Mouse (Mus musculus) right cerebral cortex, postnatal 14 days (tissue): Measurements from ENCODE around the gene Mapkap1.

ENCODE experiments used
- DNase-seq: peaks from one replicate; pipeline ENCODE4 v3.0.0; 2022

Gene Mapkap1

DNA sequence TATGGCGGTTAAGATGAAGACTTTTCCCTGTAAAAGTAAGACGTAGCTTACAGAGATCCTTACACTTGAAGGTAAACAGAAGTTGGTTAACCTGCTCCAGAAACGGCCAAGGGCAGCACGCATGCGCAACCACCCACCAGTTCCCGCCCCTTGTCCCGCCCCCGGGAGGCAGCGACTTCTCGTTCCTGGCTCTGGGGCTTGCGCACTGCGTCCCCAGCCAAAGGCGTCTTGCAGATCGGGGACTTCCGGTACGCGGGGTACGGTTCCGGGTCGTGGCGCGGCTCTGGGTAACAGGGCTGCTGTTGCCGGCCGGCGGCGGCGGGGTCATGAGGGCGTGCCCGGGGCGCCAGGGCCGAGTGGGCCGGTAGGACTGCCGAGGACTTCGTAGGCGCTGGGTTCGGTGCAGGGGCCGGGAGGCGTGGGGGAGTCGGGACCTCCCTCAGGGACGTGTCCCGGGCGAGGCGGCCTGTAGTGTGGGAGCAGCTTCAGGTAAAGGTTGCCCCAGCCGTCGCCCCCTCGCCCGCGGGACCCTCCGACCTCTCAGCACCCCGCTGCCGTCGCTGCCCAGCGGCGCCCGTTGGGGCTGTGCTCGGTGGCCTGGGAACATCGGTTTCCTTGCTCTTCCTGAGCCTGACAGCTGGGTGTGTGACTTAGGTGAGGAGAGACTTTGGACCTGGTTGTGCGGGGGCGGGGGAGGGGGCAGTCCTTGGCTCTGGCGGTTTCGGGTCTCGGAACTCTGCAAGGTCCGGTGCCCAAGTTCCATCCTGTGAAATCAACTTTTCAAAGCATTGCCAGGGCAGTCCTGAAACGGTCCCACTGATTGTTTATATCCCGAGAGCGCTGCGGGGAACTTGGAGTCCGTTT lies at the start of gene Mapkap1:
Mapkap1 (plus strand) TSS at position 171 of the 864 bp plus-strand sequence.
- DNase-seq = peak; percentile 97

DNA sequence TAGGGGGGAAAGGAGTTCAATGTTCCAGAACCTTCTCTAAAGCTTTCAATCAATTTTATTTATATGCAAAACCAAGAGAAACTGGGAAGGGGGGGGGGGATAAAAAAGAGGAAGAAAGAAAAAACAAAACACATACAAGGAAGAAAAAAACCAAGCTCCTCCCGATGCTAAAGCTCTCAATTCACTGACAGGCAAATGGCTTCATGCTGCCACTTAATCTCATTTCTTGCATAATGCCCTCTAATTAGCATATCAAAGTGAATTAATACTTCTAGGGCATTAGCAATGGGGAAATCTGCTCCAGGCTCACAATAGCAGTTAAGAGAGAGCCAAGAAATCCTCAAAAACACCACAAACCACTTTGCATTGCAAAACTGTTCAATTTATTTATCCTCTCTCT lies 42.9 kb upstream of the Mapkap1 start:
- DNase-seq = no peak

GRCm38 (mm10) chr2:34367024-34367423 lies 39.5 kb upstream of the Mapkap1 start:
- DNase-seq = no peak

DNA sequence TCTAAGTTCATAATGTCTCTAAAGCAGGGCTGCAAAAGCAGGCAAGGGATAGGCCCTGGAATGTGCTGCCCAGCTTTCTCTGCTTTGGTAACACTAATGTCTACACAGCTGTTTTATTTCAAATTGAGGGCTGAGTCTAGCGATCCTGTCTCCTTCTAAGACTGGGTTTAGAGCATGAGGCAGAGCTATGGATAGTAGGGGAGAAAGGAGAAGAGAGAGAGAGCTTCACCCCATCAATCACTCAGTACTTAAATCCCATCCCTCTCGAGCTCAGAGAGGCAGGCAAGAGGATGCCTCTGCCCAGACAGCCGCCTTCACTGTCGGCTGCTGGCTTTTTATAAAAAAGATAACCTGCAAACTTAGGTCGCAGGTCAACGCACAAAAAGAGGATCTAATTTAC lies 38.2 kb upstream of the Mapkap1 start:
- no peak for DNase-seq

DNA sequence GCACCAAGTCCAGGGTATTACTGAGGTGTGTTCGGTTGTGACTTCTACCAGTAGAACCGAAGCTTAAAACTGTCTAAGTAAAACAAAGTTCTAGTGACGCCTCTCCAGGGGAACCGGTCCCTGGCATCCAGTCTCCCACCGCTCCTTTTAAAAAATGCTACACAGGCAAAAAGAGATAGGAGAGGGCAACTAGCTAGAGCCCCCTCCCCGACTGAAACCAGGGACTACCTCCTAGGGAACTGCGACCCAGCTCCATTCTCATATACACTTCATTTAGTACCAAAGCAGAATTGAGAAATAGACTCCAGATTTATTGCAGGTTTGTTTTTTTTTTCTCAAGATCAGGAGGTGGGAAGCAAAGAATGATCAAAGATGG lies 36.2 kb upstream of the Mapkap1 start:
- DNase-seq = no peak

DNA sequence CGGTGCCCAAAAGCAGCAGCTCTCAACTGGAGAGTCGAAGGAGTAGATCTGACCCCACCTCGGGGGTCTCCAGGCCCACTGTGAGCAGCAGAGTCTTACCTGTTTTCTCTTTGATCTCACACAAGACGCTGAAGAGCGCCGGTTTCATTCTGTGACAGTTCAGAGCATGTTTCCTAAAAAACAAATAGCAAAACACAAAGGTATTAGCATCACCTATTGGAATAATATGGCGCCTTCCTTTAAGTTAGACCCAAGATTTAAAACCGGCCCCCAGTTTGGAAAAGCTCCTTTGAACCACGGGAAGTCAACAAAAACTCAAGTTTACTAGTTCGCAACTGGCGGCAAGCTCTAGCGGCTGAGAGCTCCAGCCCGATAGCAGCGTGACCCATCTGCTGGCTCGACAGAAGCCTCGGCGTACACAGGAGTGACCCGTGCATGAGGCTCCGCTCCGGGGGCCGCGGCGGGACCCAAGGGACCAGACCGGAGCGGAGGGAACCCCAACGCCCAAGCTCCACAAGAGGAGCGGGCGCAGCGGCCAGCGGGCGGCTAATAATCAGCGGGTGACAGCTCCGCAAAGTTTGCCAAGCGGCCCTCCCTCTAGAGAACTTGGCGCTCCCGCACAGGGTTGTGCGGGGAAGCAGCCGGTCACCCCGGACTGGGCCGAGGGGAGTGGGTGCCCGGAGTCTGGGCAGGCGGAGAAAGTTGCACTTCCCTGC lies 35.7 kb upstream of the Mapkap1 start:
- peak; percentile 20 for DNase-seq

DNA sequence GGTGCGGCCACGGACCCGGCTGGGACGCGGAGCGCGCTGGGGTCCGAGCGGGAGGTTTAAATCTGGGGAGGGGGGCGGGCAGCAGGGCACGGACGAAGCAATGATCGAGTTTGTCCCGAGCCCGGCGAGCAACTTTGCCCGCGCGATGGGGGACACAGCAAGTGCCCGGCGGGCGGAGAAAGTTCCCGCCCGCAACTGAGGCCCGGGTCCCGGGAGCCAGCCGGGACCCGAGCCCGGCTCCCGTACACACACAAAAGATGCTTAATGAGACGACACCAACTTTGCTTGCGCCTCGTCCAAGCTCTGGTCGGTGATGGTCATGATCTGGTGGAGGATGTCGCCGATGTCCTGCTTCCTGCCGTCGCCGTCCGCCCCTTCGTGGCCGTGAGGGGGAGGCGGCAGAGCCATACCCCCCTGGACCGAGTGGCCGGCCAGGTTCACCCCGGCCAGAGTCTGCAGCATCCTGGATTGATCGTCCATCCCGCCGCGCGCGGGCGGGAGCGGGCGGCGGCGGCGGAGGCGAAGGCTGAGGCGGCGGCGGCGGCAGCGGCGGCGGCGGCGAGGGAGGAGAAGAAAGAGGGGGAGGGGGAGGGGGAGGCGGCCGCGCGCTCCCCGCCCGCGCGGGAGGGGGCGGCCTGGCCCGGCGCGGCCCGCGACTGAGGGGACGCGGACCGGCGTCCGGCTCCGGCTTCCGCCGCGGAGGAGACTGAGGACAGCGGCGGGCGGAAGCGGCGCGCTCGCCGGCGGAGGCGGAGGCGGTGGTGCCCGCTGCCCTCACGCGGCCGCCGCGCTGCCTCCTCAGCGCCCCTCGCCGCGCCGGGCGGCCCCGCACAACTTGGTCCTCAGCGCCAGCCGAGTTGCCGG lies 34.9 kb upstream of the Mapkap1 start:
- DNase-seq = peak; percentile 25

- peak; percentile 90 for DNase-seq
These were observed 34.0 kb upstream of the Mapkap1 start, which contains the start of gene Pbx3 for GRCm38 (mm10) chr2:34372305-34373301. Gene Pbx3, minus strand, starts transcription at chr2:34373142.

GRCm38 (mm10) chr2:34373886-34374285 lies 32.7 kb upstream of the Mapkap1 start:
- DNase-seq = no peak

DNA sequence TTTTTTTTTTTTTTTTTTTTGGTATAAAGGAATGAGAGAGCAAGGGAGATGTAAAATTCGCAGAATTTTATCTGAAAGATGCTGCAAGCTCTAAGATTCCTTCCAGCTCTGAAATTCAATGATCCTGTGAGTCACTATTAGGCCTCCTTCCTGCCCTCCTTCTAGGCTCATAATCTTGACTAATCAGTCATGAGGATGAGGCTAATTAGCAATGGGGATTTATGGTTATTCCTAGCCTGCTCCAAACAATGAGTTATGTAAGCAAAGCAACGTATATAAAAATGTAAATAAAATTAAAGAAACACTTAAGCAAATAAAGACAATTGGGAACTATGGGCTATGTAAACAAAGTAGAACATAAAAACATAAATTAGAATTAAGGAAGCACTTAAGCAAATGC lies 32.2 kb upstream of the Mapkap1 start:
- DNase-seq = no peak

GRCm38 (mm10) chr2:34378930-34379329 lies 27.6 kb upstream of the Mapkap1 start:
- no peak for DNase-seq

- DNase-seq = no peak
These were observed 7.0 kb upstream of the Mapkap1 start for GRCm38 (mm10) chr2:34399535-34399934.

GRCm38 (mm10) chr2:34407596-34407995 lies 1.0 kb downstream of the Mapkap1 start:
- DNase-seq = no peak

DNA sequence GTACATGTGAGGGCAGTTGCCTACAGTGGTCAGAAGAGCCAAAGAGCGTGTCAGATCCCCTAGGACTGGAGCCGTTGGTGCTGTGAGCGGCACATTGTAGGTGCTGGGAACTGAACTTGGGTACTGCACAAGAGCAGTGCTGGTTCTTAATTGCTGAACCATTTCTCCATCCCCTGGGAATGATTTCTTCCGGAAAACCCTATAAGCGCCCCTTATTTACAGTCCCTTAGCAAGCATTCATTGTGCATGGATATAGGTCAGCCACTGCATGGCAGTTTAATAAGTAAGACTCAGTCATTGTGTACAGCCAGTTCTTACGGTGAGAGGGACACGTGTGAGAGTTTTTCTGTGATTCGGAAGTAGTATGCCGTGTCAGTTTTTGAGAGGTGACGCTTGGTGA lies 1.8 kb downstream of the Mapkap1 start:
- no peak for DNase-seq

DNA sequence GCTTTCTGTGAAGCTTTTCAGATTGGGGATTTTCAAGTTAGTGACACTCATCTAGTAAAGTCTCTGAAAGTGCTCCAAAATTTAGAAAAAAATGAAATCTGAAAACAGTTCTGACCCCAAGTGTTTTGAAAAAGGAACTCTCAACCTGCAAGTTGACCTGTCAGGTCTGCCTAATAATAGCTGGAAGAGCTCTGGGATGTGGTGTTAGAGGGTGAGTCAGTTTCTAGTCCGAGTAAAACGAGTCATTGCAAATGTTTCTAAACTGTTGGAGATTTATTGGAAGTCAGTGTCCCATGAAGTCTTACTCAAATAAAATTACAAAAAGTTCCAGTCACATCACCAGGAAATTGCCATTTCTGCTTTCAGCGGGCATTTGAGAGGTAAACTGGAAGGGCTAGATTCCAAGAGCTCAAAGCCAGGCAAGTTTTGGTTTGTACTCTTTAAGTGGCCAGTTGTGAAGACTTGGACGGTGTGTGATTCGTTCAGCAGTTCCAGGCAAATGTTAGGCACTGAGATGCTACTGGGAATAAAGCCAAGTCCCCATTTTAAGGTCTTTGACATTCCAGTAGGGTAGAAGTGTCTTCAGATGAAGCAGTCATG lies 3.3 kb downstream of the Mapkap1 start:
- no peak for DNase-seq

DNA sequence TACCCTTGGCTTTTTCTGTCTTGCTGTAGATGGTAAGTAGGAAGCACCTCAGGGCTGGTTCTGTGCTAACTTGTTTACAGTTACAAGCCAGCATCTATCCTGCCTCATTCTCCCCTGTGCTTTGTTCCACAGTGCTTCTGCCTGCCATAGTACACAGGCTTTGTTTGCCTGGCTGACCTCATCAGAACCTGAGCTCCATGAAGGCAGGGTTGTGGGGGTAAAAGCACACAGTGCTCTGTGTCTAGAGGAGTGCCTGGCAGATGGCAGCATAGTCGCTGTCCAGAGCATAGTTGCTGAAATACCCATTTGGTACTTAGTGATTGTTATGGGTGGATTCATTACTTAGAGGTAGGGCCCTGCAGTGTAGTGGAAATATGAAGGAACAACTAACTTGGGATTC lies 13.7 kb downstream of the Mapkap1 start:
- no peak for DNase-seq

- no peak for DNase-seq
These were observed 17.6 kb downstream of the Mapkap1 start for GRCm38 (mm10) chr2:34424186-34424585.

DNA sequence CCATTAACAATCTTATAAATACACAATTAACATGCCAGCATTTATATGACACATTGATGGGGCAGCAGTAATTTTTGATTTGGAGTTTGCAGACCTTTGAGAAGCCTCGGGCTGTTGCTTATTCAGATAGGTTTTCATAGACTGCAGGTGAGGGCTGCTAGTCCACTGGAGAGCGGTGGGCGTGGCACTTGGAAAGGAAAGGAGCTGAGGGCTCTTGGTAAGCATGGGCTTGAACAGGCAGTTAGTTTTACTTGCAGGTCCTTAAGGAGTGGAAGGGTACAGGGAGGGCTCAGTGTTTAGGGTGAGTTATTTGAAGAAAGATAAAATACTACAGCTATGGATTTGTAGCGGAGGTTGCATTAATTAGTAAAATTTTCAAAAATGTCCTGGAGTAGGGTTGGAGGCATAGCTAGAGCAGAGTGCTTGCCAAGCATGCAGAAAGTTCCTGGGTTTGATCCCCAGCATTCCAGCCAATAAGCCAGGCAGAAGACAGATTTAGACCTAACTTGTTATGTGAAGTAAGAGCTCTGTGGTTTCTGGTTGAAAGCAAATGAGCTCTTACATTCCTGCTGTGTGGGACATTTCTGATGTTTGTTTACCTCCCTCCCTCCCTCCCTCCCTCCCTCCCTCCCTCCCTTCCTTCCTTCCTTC lies 19.1 kb downstream of the Mapkap1 start:
- DNase-seq = no peak

- no peak for DNase-seq
These were observed 24.1 kb downstream of the Mapkap1 start for GRCm38 (mm10) chr2:34430663-34431062.

- no peak for DNase-seq
These were observed 25.3 kb downstream of the Mapkap1 start for GRCm38 (mm10) chr2:34431701-34432372.
